Mouse (Mus musculus): Measurements from ENCODE around the gene C1qb. TPM values are rescaled to one million over a fixed set of nuclear protein-coding genes. Genes with fewer than 3 reads are reported as not detected.

Gene C1qb
- 79.6 and 80.6 TPM in 2 replicates for polyA plus RNA-seq (2015; fragmentation: Nextera tagmentation; extraction: Ambion mirVana)

GRCm38 (mm10) chr4:136886101-136886500 is at the start of gene C1qb:
Gene C1qb, minus strand, starts transcription at chr4:136886187.
- H3K4me2 ChIP-seq (replicated peaks; ENCODE audit: low read depth): no peak within 1 kb of the TSS
- no peaks in the 10 kb centered on the region for H3K4me1 ChIP-seq (replicated peaks; ENCODE audit: control insufficient read depth, insufficient read depth)
- no peak within 1 kb of the TSS; the same call in 1 of the 2 replicates for H3K9ac ChIP-seq (ENCODE audit: low read length)
- no peak for TF ChIP-seq EP300 (optimal IDR thresholded peaks at IDR 0.05)
- WGBS: 71% methylated on average over 7 of the region's 7 CpGs
- no peaks in the 10 kb centered on the region for H3K9me3 ChIP-seq (ENCODE audit: control insufficient read depth, low read length)
- no peak within 1 kb of the TSS for H3K4me3 ChIP-seq (ENCODE audit: low read depth, low read length)
- peak; percentile 49; the same call in 1 of the 2 replicates for ATAC-seq (ENCODE audit: low FRiP score, low TSS enrichment)
- no peak for DNase-seq (ENCODE audit: low spot score)
- no peak within 1 kb of the TSS for H3K27ac ChIP-seq (replicated peaks)
- H3K27me3 ChIP-seq (ENCODE audit: control insufficient read depth, insufficient read depth, low read length): no peaks in the 10 kb centered on the region
- no peaks in the 10 kb centered on the region for H3K36me3 ChIP-seq (ENCODE audit: control insufficient read depth, insufficient read depth, low read length)

GRCm38 (mm10) chr4:136934746-136935613 is 49.0 kb upstream of the C1qb start:
- no peaks in the 10 kb centered on the region for H3K9me3 ChIP-seq (ENCODE audit: control insufficient read depth, low read length)
- WGBS: 40% methylated on average over 18 of the region's 18 CpGs
- H3K27me3 ChIP-seq (ENCODE audit: control insufficient read depth, insufficient read depth, low read length): no peaks in the 10 kb centered on the region
- H3K27ac ChIP-seq (replicated peaks): no peak overlapping the region
- no peak for TF ChIP-seq EP300 (optimal IDR thresholded peaks at IDR 0.05)
- no peak for TF ChIP-seq CTCF (IDR thresholded peaks at IDR 0.05; ENCODE audit: low read depth)
- no peak for DNase-seq (ENCODE audit: low spot score)
- H3K4me3 ChIP-seq (ENCODE audit: low read depth, low read length): no peak overlapping the region
- no peak overlapping the region for H3K9ac ChIP-seq (ENCODE audit: low read length)
- no peak overlapping the region for H3K4me2 ChIP-seq (replicated peaks; ENCODE audit: low read depth)
- ATAC-seq (ENCODE audit: low FRiP score, low TSS enrichment): peak; percentile 27; the same call in 1 of the 2 replicates
- H3K4me1 ChIP-seq (replicated peaks; ENCODE audit: control insufficient read depth, insufficient read depth): no peaks in the 10 kb centered on the region
- no peaks in the 10 kb centered on the region for H3K36me3 ChIP-seq (ENCODE audit: control insufficient read depth, insufficient read depth, low read length)

- Histone ChIP-seq H3K27ac (replicated peaks) (no peak overlapping the region), H3K36me3 (ENCODE audit: control insufficient read depth, insufficient read depth, low read length) (no peaks in the 10 kb centered on the region), H3K27me3 (ENCODE audit: control insufficient read depth, insufficient read depth, low read length) (no peaks in the 10 kb centered on the region), H3K4me2 (replicated peaks; ENCODE audit: low read depth) (no peak overlapping the region), H3K9ac (ENCODE audit: low read length) (no peak overlapping the region), H3K4me1 (replicated peaks; ENCODE audit: control insufficient read depth, insufficient read depth) (no peaks in the 10 kb centered on the region), H3K9me3 (ENCODE audit: control insufficient read depth, low read length) (no peaks in the 10 kb centered on the region), H3K4me3 (ENCODE audit: low read depth, low read length) (no peak overlapping the region)
- no peak for TF ChIP-seq CTCF (IDR thresholded peaks at IDR 0.05; ENCODE audit: low read depth)
- no peak for TF ChIP-seq EP300 (optimal IDR thresholded peaks at IDR 0.05)
- ATAC-seq (ENCODE audit: low FRiP score, low TSS enrichment) (no peak), DNase-seq (ENCODE audit: low spot score) (no peak)
- WGBS: 71% methylated on average over 8 of the region's 8 CpGs
Measured at GRCm38 (mm10) chr4:136930474-136930873, 44.5 kb upstream of the C1qb start.

GRCm38 (mm10) chr4:136928928-136929327 is 42.9 kb upstream of the C1qb start:
- DNase-seq (ENCODE audit: low spot score): no peak
- H3K4me2 ChIP-seq (replicated peaks; ENCODE audit: low read depth): no peak overlapping the region
- no peak overlapping the region for H3K4me3 ChIP-seq (ENCODE audit: low read depth, low read length)
- H3K27me3 ChIP-seq (ENCODE audit: control insufficient read depth, insufficient read depth, low read length): no peaks in the 10 kb centered on the region
- H3K27ac ChIP-seq (replicated peaks): no peak overlapping the region
- H3K9me3 ChIP-seq (ENCODE audit: control insufficient read depth, low read length): no peaks in the 10 kb centered on the region
- no peak for TF ChIP-seq EP300 (optimal IDR thresholded peaks at IDR 0.05)
- peak; percentile 75 for TF ChIP-seq CTCF (IDR thresholded peaks at IDR 0.05; ENCODE audit: low read depth)
- no peaks in the 10 kb centered on the region for H3K4me1 ChIP-seq (replicated peaks; ENCODE audit: control insufficient read depth, insufficient read depth)
- no peak for ATAC-seq (ENCODE audit: low FRiP score, low TSS enrichment)
- WGBS: 7% methylated on average over 5 of the region's 5 CpGs
- no peaks in the 10 kb centered on the region for H3K36me3 ChIP-seq (ENCODE audit: control insufficient read depth, insufficient read depth, low read length)
- no peak overlapping the region for H3K9ac ChIP-seq (ENCODE audit: low read length)

- Histone ChIP-seq H3K4me3 (ENCODE audit: low read depth, low read length) (no peak overlapping the region), H3K9me3 (ENCODE audit: control insufficient read depth, low read length) (no peaks in the 10 kb centered on the region), H3K36me3 (ENCODE audit: control insufficient read depth, insufficient read depth, low read length) (no peaks in the 10 kb centered on the region), H3K4me2 (replicated peaks; ENCODE audit: low read depth) (no peak overlapping the region), H3K27me3 (ENCODE audit: control insufficient read depth, insufficient read depth, low read length) (no peaks in the 10 kb centered on the region), H3K4me1 (replicated peaks; ENCODE audit: control insufficient read depth, insufficient read depth) (no peaks in the 10 kb centered on the region), H3K9ac (ENCODE audit: low read length) (no peak overlapping the region), H3K27ac (replicated peaks) (no peak overlapping the region)
- no peak for DNase-seq (ENCODE audit: low spot score)
- ATAC-seq (ENCODE audit: low FRiP score, low TSS enrichment): no peak
- TF ChIP-seq EP300 (optimal IDR thresholded peaks at IDR 0.05): no peak
- TF ChIP-seq CTCF (IDR thresholded peaks at IDR 0.05; ENCODE audit: low read depth): no peak
- 21% methylated on average over 15 of the region's 15 CpGs for WGBS
Measured at GRCm38 (mm10) chr4:136925804-136926203, 39.8 kb upstream of the C1qb start.

GRCm38 (mm10) chr4:136924529-136924928 is 38.5 kb upstream of the C1qb start:
- peak; percentile 12; the same call in 1 of the 2 replicates for TF ChIP-seq CTCF (IDR thresholded peaks at IDR 0.05; ENCODE audit: low read depth)
- no peak for TF ChIP-seq EP300 (optimal IDR thresholded peaks at IDR 0.05)
- WGBS: 6% methylated on average over 6 of the region's 6 CpGs
- no peaks in the 10 kb centered on the region for H3K36me3 ChIP-seq (ENCODE audit: control insufficient read depth, insufficient read depth, low read length)
- H3K4me2 ChIP-seq (replicated peaks; ENCODE audit: low read depth): no peak overlapping the region
- no peaks in the 10 kb centered on the region for H3K9me3 ChIP-seq (ENCODE audit: control insufficient read depth, low read length)
- H3K27me3 ChIP-seq (ENCODE audit: control insufficient read depth, insufficient read depth, low read length): no peaks in the 10 kb centered on the region
- no peaks in the 10 kb centered on the region for H3K4me1 ChIP-seq (replicated peaks; ENCODE audit: control insufficient read depth, insufficient read depth)
- no peak overlapping the region for H3K9ac ChIP-seq (ENCODE audit: low read length)
- peak; percentile 82 for DNase-seq (ENCODE audit: low spot score)
- ATAC-seq (ENCODE audit: low FRiP score, low TSS enrichment): no peak
- H3K4me3 ChIP-seq (ENCODE audit: low read depth, low read length): no peak overlapping the region
- no peak overlapping the region for H3K27ac ChIP-seq (replicated peaks)
